In genomic region chr5:128696824-128697223, GRCm38 (mm10) we compare ENCODE assay signal across 17 mouse cellular contexts. TPM values are rescaled to one million over a fixed set of nuclear protein-coding genes. Genes with fewer than 3 reads are reported as not detected.
DNase-seq lines count a peak whose midpoint lies in the region; ATAC-seq and TF ChIP-seq lines count a peak whose summit lies in the region.
"Had no signal": no experiment of that assay in that cellular context is flagged by ENCODE, and none has a peak within 500 bp of the region (broad histone marks: within the 10 kb centered on the region; RNA-seq: fewer than 3 reads in every experiment).

No protein-coding gene starts in this region.

- DNase-seq in embryonic facial prominence, embryonic 10.5 days (ENCODE audit: low spot score): no peak
- peak; percentile 17 for DNase-seq in retina, postnatal 1 day
- DNase-seq in retina, embryonic 14.5 days (ENCODE audit: low spot score): no peak
- no peak for DNase-seq in lung, adult 2 months
- DNase-seq in urinary bladder, postnatal 10 days (ENCODE audit: low spot score): no peak
- no peak for DNase-seq in lung, adult 18-20 months
- DNase-seq: cerebellum, adult 11-12 months; heart, adult 11 months; lung, postnatal 10 days had no signal

- 0 out of 2 replicates have a peak overlapping the region, but pooled peaks have one; percentile 16 for H3K4me2 ChIP-seq in embryonic facial prominence, embryonic 12.5 days (replicated peaks)
- peak overlapping the region; percentile 27 for H3K4me2 ChIP-seq in midbrain, embryonic 13.5 days (replicated peaks)
- H3K4me2 ChIP-seq: liver, embryonic 12.5 days had no signal

- WGBS in embryonic facial prominence, embryonic 12.5 days: 44% methylated on average over 10 of the region's 10 CpGs
- 64% methylated on average over 10 of the region's 10 CpGs for WGBS in embryonic facial prominence, embryonic 10.5 days
- 32% methylated on average over 10 of the region's 10 CpGs for WGBS in midbrain, embryonic 13.5 days
- 70% methylated on average over 10 of the region's 10 CpGs for WGBS in lung, adult 2 months

- TF ChIP-seq CTCF in lung, adult 2 months (IDR thresholded peaks at IDR 0.05; ENCODE audit: insufficient read depth, low read length): no peak

- TF ChIP-seq POLR2A in lung, adult 2 months (IDR thresholded peaks at IDR 0.05; ENCODE audit: borderline replicate concordance, extremely low read depth, low read depth, low read length): no peak

- peaks cover 8% of the 10 kb centered on the region; the same call in 1 of the 2 replicates for H3K4me1 ChIP-seq in embryonic facial prominence, embryonic 12.5 days
- H3K4me1 ChIP-seq in embryonic facial prominence, embryonic 10.5 days: peaks cover 31% of the 10 kb centered on the region
- peaks cover 5% of the 10 kb centered on the region; the same call in 1 of the 2 replicates for H3K4me1 ChIP-seq in midbrain, embryonic 13.5 days (replicated peaks)
- no peaks in the 10 kb centered on the region for H3K4me1 ChIP-seq in lung, adult 2 months (ENCODE audit: control insufficient read depth, insufficient read depth, low read length)
- H3K4me1 ChIP-seq: liver, embryonic 12.5 days had no signal

- no peaks in the 10 kb centered on the region for H3K36me3 ChIP-seq in embryonic facial prominence, embryonic 12.5 days
- H3K36me3 ChIP-seq in embryonic facial prominence, embryonic 10.5 days (replicated peaks): no peaks in the 10 kb centered on the region
- H3K36me3 ChIP-seq in midbrain, embryonic 13.5 days: no peaks in the 10 kb centered on the region
- H3K36me3 ChIP-seq: liver, embryonic 12.5 days had no signal

- H3K9ac ChIP-seq in embryonic facial prominence, embryonic 12.5 days: no peak overlapping the region
- no peak overlapping the region for H3K9ac ChIP-seq in midbrain, embryonic 13.5 days (replicated peaks)
- H3K9ac ChIP-seq: liver, embryonic 12.5 days had no signal

- H3K9me3 ChIP-seq in embryonic facial prominence, embryonic 12.5 days: no peaks in the 10 kb centered on the region
- no peaks in the 10 kb centered on the region for H3K9me3 ChIP-seq in embryonic facial prominence, embryonic 10.5 days
- H3K9me3 ChIP-seq in midbrain, embryonic 13.5 days: no peaks in the 10 kb centered on the region
- H3K9me3 ChIP-seq: liver, embryonic 12.5 days had no signal

- H3K27ac ChIP-seq in embryonic facial prominence, embryonic 12.5 days: no peak overlapping the region
- H3K27ac ChIP-seq in embryonic facial prominence, embryonic 10.5 days (replicated peaks): no peak overlapping the region; the same call in 1 of the 2 replicates
- H3K27ac ChIP-seq in midbrain, embryonic 13.5 days: no peak overlapping the region
- H3K27ac ChIP-seq: layer of hippocampus, adult 2 months; liver, embryonic 12.5 days had no signal

- H3K4me3 ChIP-seq in embryonic facial prominence, embryonic 12.5 days: no peak overlapping the region
- H3K4me3 ChIP-seq in embryonic facial prominence, embryonic 10.5 days: no peak overlapping the region
- H3K4me3 ChIP-seq in midbrain, embryonic 13.5 days (replicated peaks): no peak overlapping the region
- no peak overlapping the region for H3K4me3 ChIP-seq in lung, adult 2 months (replicated peaks; ENCODE audit: extremely low read depth, low read depth, low read length)
- H3K4me3 ChIP-seq: layer of hippocampus, adult 2 months; liver, embryonic 12.5 days had no signal

- ATAC-seq in embryonic facial prominence, embryonic 12.5 days (ENCODE audit: insufficient number of reproducible peaks, insufficient read depth, low FRiP score, low TSS enrichment): no peak
- no peak for ATAC-seq in midbrain, embryonic 13.5 days
- ATAC-seq: intestine, postnatal 0 days; liver, embryonic 12.5 days; Patski had no signal

- no peaks in the 10 kb centered on the region for H3K27me3 ChIP-seq in embryonic facial prominence, embryonic 12.5 days
- H3K27me3 ChIP-seq in embryonic facial prominence, embryonic 10.5 days (replicated peaks; ENCODE audit: low read depth, poor library complexity, severe bottlenecking): no peaks in the 10 kb centered on the region; the same call in 1 of the 2 replicates
- H3K27me3 ChIP-seq in midbrain, embryonic 13.5 days: peaks cover 24% of the 10 kb centered on the region; the same call in 1 of the 2 replicates
- H3K27me3 ChIP-seq: liver, embryonic 12.5 days; Patski had no signal

RNA-seq across cellular contexts. Expression of gene Piwil1, which starts 5.5 kb away (rescaled TPM):
- polyA plus RNA-seq in embryonic facial prominence, embryonic 12.5 days (2016; fragmentation: Nextera tagmentation; extraction: Ambion mirVana): 0.15 TPM in 1 of 2 replicates, not detected in the other
- polyA plus RNA-seq in embryonic facial prominence, embryonic 10.5 days (2016; fragmentation: Nextera tagmentation; extraction: Ambion mirVana): 0.06 TPM in 1 of 2 replicates, not detected in the other
- 0.14 and 0.27 TPM in 2 replicates for polyA plus RNA-seq in midbrain, embryonic 13.5 days (2015; fragmentation: Nextera tagmentation; extraction: Ambion mirVana)
- polyA plus RNA-seq in lung, adult 2 months (2012; rRNA removed): not detected in 2 replicates
- polyA plus RNA-seq: heart, postnatal 0 days; intestine, postnatal 0 days; liver, embryonic 12.5 days; Patski; thymus, postnatal 0 days had no signal
